Mouse (Mus musculus): ENCODE data around the gene Klk1b24.

- TF ChIP-seq CTCF (IDR thresholded peaks at IDR 0.05; ENCODE audit: low read depth, low read length) (no peak), TAL1 (conservative IDR thresholded peaks at IDR 0.05; ENCODE audit: low read depth, low read length) (no peak), POLR2AphosphoS5 (IDR thresholded peaks at IDR 0.05; ENCODE audit: insufficient replicate concordance, low read depth, low read length) (no peak), GATA1 (IDR thresholded peaks at IDR 0.05; ENCODE audit: borderline replicate concordance, low read length) (no peak), GATA2 (IDR thresholded peaks at IDR 0.05; ENCODE audit: borderline replicate concordance, low read depth, low read length) (no peak)
These were observed 53.1 kb downstream of the Klk1b24 start for GRCm38 (mm10) chr7:44241163-44241562.

Measured in G1E (cell line).